Mouse (Mus musculus): ENCODE results near the gene Fgfr2.

DNA sequence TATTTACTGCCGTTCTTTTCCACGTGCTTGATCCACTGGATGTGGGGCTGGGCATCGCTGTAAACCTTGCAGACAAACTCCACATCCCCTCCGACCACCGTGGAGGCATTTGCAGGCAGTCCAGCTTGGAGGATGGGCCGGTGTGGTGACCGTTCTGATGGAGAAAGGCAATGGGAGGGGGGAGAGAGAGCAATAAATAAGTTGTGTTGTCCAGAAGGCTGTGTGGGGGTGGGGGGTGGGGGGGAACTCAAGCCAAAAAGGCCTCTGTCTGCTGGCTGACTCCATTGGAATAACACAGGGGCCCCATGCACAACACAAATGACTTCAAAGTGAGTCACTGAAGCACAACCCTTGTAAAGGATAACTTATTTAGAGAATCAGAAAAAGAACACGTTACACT, 2922.1 kb downstream of the Fgfr2 start:
- TF ChIP-seq CTCF (conservative IDR thresholded peaks at IDR 0.05; ENCODE audit: insufficient read depth, insufficient read length, low read depth, low read length) = no peak
- no peak for TF ChIP-seq POLR2A (IDR thresholded peaks at IDR 0.05; ENCODE audit: low read depth, low read length)

All from kidney, adult 2 months (tissue).